Mouse (Mus musculus): Measurements from ENCODE around the gene Gstt2. TPM values are rescaled to one million over a fixed set of nuclear protein-coding genes. Genes with fewer than 3 reads are reported as not detected.
A peak's percentile ranks its signal among the peaks of the same experiment; 100 is the strongest.

Gstt2 gene
- total RNA-seq, 2 experiments from 2014 or later = 7.9 to 11.0 TPM

DNA sequence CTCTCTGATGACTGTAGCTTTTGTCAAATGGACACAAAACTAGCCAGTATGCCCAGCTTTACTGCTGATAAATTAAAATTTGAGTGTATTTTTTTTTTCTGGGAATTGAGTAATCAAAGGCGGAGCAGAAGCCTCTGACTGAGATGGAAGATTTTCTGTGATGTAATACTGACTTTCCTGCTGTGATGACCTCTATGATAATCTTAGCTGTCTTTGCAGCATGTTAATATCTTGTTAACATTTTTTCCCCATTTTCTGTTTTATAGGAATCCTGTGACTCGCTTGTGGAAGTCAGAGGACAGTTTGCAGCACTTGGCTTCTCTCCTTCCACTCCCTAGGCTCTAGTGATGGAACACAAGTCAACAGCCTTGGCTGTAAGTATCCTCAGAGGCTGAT is 7.0 kb downstream of the Gstt2 start:
- ATAC-seq (replicated peaks; ENCODE audit: low FRiP score, poor library complexity, severe bottlenecking) = no peak

DNA sequence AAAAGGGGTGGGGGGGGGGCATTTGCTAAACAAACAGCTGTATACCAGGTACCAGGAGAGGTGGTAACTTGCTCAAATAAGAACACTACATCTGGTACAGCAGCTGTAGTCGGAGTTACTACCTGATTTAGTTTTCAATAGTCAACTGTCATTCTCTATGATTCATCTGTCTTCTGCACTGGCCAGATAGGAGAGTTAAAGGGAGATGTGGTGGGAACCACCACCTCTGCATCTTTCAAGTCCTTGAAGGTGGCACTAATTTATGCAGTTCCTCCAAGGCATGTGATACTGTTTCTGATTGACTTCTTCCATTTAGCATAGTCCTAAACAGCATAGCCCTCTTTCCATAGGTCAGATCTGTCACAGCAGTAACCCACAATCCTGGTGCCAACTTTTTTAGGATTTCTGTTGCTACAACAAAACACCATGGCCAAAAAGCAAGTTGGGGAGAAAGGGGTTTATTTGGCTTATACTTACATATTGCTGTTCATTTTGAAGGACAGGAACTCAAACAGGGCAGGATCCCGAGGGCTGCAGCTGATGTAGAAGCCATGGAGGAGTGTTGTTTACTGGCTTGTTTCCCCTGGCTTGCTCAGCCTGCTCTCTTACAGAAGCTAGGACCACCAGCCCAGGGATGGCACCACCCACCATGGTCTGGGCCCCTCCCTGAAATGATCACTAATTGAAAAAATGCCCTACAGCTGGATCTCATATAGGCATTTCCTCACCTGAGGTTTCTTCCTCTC is 7.5 kb downstream of the Gstt2 start:
- no peak for ATAC-seq (replicated peaks; ENCODE audit: low FRiP score, poor library complexity, severe bottlenecking)

DNA sequence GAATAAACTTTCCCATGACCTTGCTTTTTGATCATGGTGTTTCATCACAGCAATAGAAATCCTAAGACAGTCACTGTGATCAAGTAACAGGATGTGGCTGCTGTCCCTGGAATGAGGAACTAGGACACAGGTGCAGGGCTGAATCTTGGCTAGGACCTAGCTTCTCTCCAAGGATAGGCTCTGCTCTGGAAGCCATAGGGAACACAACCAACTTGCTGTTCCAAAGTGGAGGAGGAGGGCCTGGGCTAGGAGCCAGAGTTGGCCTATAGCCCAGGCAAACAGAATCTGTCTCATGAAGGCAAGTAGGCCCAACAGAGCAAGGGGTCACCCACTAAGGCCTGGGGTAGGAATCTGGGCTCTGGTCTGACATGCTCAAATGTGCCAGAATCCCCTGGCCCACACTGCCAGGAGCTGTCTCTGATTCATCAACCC is 8.7 kb downstream of the Gstt2 start:
- no peak for ATAC-seq (replicated peaks; ENCODE audit: low FRiP score, poor library complexity, severe bottlenecking)

DNA sequence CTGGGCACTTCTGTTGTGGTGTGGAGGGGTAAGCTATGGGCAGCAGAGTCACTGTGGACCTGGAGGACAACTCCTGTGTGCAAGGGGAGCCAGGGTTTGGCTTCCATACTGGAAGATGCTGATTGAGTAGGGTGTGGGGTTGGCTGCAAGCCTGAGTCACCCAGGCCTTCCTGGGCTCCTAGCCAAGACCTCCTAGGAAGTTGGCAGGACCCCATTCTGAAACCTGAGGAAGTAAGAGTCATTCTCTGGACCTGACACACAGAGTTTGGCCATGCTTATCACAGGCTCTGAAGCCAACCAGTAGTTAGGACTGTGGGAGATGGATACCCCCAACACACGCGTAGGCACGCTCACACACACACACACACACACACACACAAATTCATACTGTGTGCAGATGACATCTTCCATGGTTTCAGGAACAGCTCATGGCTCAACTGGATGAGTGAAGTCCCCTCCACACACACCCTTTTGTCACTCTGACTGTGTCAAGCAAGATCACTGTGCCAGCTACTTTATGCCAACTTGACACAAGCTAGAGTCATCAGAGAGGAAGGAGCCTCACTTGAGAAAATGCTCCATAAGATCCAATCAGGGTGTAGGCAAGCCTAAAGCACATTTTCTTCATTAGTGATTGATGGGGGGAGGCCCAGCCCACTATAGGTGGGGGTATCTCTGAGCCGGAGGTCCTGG is 9.4 kb downstream of the Gstt2 start:
- ATAC-seq (replicated peaks; ENCODE audit: low FRiP score, poor library complexity, severe bottlenecking) = no peak

DNA sequence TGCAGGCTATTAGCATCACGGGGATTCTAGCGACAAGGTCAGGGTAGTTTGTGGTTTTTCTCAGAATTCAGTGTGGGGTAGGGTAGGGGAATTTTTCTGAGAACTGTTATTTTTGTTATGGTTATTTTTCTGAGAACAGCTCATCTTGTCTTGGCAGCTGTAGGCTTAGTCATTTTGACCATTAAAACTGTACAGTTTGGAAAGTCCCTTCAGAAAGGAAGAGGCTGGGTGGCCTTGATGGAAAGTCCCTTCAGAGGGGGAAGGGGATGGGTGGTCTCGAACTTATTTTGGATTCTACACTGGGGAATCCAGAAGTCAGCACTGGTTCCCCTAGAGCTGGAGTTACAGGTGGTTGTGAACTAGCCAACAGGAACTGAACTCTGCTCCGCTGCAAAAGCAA is 12.7 kb downstream of the Gstt2 start:
- no peak for ATAC-seq (replicated peaks; ENCODE audit: low FRiP score, poor library complexity, severe bottlenecking)

DNA sequence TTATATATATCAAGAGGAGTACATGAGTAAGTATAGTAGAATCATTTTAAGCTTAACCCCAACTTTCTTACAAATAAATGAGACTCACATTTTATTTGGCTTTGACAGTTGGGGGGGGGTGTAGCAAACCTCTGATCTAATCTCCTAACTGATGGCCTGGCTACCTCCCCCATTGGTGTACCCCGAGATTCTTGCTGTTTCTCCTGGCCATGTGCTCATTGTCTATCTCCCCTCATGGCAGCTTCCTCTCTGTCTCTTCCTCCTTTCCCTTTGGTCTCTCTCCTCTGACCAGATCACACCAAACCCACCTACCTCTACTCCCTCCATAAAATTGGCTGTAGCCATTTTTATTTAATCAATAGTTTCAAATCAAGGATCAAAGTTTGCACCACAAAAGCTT is 13.4 kb downstream of the Gstt2 start:
- no peak for ATAC-seq (replicated peaks; ENCODE audit: low FRiP score, poor library complexity, severe bottlenecking)

DNA sequence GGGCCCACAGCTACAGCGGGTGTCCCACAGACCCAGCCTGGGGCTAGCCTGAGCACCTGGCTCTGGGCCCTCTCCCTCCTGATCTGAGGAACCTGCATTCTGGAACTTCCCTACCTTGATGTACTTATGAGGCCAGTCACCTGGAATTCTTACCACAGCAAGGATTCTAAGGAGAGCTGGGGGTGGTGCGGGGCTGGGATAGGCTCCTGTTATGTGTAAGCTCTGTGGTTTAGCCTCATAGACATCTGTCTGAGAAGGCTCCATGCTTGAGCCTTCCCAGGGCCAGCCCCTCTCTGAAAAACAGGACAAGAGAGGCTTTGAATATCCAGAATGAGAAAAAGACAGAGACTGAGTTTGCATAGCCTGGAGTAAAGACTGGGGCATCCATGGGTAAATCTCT is 14.8 kb downstream of the Gstt2 start, which contains the start of gene Gstt4:
TSS of gene Gstt4 (minus strand) at position 101 of the 400 bp plus-strand sequence.
- ATAC-seq (replicated peaks; ENCODE audit: low FRiP score, poor library complexity, severe bottlenecking) = no peak

DNA sequence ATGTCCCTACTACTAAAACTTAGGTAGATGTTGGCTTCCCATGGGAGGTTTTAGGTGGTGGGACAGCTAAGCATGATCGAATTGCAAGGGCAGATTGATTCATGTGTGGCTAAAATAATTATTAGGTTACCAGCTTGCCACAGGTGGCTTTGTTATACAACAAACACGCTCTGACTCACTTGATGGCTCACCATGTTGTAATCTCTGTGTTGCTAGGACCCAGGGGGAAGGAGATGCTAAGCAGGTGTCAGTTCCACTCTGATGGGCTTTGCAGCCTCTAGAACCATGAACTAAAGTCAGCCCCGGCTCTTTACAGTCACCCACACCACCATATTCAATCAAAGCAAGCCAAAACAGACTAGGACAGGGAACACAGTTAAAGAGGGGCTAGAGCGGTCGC is 17.3 kb downstream of the Gstt2 start:
- ATAC-seq (replicated peaks; ENCODE audit: low FRiP score, poor library complexity, severe bottlenecking) = no peak

DNA sequence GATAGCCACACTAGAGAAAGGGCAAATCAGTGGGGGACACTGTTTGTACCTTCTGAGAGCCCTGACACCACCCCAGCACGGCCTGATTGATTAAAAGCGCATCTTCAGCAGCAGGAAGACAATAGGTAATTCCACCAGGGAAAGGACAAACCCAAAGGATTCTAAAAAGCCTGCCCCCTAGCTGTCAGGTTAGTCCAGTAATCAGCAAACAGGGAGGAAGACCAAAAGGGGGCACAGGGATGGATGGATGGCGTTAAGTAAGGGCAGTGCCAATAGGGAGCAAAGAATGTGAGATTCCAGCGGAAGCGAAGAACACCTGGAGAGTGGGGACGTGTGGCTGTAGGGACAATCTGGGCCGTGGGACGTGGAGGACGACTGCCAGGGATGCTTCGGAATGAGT is 18.6 kb downstream of the Gstt2 start:
- ATAC-seq (replicated peaks; ENCODE audit: low FRiP score, poor library complexity, severe bottlenecking) = no peak

DNA sequence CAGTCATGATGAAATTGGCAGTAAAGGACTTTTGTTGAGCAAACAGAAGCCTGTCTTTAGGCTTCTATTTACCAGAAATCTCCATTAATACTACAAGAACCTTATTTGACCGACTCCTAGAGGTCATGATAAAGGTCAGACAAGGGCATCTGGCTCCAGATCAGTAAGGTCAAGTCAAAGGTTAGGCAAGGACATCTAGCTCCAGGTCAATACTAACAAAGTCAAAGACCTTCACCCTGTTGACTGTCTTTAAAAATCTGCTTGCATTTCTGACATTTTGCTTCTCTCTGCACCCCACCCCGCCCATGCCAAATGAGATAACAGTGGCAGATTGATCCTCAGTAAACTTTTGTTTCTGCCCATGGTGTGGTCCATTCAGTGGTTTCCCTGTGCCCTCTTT is 33.0 kb downstream of the Gstt2 start:
- no peak for ATAC-seq (replicated peaks; ENCODE audit: low FRiP score, poor library complexity, severe bottlenecking)

DNA sequence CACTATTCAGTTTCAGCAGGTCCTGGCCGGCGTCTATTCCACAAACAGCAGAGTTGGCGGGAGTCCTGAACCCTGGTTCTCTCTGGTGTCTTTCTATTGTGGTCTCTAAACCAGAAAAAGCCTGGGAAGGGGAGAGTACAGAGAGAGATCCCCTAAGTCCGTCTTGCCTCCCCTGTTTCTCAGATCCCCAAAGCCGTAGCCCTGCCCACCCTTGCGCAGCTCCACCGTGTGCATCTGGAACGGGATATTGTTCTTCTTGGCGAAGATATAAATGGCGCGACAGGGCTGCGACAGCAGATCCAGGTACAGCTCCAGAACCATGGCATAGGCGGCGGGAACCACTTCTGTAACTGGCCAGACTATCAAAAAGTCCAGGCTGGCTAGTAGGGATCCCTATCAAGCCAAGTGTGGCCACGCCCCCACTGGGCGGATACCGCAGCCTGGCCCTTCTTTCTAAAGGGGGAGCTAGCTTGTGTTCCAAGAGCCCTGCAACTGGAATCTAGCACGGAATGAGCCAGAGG is 39.0 kb downstream of the Gstt2 start, which contains the start of gene Gstt1:
TSS of gene Gstt1 (minus strand) at position 409 of the 521 bp plus-strand sequence.
- peak; percentile 93 for ATAC-seq (replicated peaks; ENCODE audit: low FRiP score, poor library complexity, severe bottlenecking)

DNA sequence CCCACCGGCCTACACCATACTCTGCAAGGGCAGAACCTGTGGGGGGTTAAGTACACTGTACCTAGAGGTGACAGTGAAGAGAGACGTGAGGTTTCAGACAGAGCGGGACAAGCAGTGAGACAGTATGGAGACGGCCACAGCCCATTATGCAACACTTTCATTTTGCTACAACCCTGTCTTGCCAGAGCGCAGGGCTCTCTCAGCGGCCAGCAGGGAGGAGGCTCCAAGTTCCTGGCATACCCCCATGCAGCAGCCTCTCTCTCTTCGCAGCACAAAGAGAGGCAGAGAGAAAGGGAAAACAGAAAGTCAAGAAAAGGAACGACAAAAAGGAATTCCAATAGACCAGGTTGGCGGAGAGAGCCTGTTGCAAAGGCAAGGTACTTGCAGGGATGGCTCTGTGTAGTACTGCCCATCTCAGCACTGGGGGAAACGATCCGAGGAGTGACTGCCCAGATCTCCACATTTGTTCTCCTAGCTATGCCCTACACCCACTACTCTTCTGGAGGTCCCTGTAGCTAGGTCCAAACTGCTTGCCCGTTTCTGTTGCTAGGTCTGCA is 39.5 kb downstream of the Gstt2 start:
- ATAC-seq (replicated peaks; ENCODE audit: low FRiP score, poor library complexity, severe bottlenecking) = peak; percentile 66

DNA sequence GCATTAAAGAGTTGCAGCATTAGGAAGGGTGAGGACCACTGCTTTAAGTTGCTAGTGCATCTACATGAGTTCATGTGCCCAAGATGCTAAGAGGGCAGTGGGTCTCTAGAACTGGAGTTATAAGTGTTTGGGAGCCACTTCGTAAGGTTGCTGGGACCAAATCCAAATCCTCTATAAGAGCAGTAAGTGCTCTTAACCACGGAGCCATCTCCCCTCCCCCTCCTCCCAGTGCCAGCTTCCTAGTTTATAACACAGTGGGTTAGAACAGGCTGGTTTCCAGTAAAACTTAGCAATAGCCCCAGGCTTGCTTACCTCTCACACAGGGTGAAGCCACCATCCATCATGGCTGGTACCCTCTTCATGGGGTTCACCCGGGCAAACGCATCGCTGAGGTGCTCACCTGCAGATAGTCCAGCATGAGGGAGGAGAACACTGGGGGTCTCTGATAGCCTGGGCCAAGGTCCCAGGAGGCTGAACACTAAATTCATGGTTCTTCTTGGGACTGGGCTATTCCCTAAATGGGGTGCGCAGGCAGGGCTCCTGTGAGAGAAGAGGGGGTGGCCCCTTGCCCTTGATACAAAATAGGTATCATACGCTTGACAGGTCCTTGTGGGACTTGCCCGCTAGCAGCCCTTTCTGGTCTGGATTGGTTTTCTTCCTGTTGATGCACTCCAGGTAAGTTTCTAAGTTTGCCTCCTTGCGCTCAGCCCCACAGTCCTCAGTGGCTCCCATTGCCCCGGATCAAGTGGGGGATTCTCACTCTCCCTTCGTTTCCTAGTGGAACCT is 40.3 kb downstream of the Gstt2 start:
- ATAC-seq (replicated peaks; ENCODE audit: low FRiP score, poor library complexity, severe bottlenecking) = no peak

DNA sequence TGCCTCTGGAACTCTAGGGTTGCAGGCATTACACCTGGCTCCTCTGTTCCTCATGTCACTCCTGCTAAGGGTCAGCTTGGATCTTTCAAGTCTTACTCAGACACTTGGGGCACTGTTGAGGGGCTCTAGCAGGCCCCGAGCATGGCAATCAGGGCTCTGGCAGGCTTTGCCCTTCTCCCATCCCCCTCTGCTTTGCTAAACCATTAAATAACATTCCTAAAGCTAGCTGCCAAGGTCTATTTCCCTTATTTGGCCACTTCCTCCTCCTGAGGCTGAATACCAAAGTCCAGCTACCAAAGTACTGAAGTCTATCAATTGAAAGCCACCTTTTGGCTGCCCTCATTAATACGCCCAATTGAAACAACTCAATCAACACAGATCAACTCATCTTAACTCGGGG is 42.3 kb downstream of the Gstt2 start:
- no peak for ATAC-seq (replicated peaks; ENCODE audit: low FRiP score, poor library complexity, severe bottlenecking)

DNA sequence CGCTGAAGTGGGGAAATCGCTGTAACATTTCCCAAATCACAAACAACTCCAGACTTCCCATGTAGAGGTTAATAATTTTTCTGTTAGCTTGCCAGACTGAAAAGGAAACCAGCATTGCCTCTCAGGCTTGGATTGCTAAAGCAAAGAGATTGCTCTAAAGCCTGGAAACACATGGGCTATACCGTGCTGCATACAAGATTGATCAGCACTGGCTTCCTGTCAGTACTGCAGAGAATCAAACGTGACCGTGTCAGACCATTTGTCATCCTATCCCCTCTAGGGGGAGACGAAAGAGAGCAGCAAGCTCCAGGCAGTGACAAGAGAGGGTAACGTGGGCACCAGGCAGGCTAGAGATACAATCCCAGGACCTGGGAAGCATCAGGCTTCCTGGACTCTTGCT is 46.5 kb downstream of the Gstt2 start:
- no peak for ATAC-seq (replicated peaks; ENCODE audit: low FRiP score, poor library complexity, severe bottlenecking)

DNA sequence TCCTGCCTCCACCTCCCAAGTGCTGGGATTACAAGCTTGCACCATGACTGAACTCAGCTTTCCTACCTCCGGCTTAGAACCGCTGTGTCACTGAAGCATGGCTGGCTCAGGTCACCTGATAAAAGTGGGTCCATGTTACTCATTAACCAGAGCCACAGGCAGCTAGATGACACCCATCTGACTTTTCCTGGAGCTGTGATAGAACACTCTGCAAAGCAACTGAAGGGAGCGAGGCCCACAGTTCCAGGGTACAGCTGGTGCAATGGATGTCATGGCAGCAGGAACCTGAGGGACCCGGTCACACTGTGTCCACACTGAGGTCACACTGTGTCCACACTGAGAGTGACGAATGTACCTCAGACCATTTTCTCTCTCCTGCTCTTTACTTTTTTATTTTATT is 47.4 kb downstream of the Gstt2 start:
- no peak for ATAC-seq (replicated peaks; ENCODE audit: low FRiP score, poor library complexity, severe bottlenecking)

DNA sequence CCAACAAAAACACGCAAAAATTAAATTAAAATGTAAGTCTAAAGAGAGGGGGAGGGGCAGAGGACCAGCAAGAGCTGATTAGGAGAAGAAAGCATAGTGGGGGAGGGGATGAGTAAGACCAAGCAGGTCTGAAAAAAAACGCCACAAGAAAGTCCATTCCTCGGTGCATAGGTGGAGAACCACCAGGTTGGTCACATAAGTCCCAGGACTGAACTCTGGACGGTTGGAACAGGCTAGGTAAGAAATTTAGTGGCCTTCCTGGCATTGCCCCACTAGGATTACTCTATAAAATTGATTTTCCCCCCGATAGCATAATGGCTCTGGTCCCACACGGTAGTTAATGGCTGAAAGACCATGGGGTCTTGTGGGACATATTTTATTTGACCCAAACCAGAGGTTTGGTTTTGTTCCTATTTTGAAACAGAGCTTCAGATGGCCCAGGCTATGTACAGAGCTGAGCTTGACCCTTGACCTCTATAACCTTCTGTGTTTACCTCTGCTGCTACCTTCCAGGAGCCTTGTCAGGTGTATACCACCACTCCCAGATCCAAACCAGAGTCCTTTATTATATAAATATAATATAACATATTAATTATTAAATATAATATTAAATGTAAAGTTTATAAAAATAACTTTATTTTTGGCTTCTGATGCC is 48.0 kb downstream of the Gstt2 start:
- no peak for ATAC-seq (replicated peaks; ENCODE audit: low FRiP score, poor library complexity, severe bottlenecking)

DNA sequence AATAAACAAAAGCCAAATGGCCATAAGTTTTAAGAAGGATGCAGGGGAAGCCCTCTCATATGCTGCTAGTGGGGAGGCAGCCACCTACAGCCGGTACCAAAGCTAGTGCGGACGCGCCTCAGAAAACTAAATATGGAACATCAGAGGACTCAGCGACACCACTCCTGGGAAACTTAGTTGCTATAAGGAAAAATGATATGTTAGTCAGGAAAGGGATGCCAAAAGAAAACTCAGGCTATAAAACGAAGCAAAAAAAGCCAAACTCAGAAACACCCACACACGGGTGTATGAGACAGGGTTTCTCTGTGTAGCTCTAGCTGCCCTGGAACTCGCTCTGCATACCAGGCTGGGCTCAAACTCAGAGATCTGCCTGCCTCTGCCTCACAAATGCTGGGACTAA is 48.9 kb downstream of the Gstt2 start:
- ATAC-seq (replicated peaks; ENCODE audit: low FRiP score, poor library complexity, severe bottlenecking) = no peak

DNA sequence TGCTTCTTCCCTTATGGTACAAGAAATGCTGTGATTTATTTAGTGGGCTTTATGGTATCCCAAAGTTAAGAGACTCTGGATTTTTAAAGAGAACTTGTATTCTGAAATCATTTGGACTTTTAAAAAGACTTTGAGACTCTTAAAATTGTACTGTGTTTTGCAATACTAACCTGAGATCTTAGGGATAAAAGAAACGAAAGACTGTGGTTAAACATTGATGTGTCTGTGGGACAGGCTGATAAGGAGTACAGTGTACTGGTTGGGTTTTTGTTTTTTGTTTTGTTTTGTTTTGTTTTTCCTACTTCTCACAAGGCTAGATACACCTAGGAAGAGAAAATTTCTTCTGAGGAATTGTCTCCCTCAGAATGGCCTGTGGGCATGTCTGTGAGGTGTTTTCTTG is 51.8 kb downstream of the Gstt2 start:
- no peak for ATAC-seq (replicated peaks; ENCODE audit: low FRiP score, poor library complexity, severe bottlenecking)
